Mouse (Mus musculus) kidney, adult 9 months (tissue): ENCODE data around the gene Babam2.
A peak's percentile ranks its signal among the peaks of the same experiment; 100 is the strongest.
"Not testable (repeated sequence)": the region's sequence is repeated elsewhere in the genome, so short reads cannot be mapped to it uniquely, and the experiment has no call there.

Source experiments
- DNase-seq: peaks from one replicate; pipeline ENCODE4 v3.0.0; 2022

Gene Babam2

GRCm38 (mm10) chr5:31840406-31840805 lies 142.9 kb downstream of the Babam2 start:
- no peak for DNase-seq

- DNase-seq: no peak
These were observed 147.4 kb downstream of the Babam2 start for GRCm38 (mm10) chr5:31844856-31845255.

- DNase-seq: no peak
These were observed 149.5 kb downstream of the Babam2 start for GRCm38 (mm10) chr5:31846971-31847370.

DNA sequence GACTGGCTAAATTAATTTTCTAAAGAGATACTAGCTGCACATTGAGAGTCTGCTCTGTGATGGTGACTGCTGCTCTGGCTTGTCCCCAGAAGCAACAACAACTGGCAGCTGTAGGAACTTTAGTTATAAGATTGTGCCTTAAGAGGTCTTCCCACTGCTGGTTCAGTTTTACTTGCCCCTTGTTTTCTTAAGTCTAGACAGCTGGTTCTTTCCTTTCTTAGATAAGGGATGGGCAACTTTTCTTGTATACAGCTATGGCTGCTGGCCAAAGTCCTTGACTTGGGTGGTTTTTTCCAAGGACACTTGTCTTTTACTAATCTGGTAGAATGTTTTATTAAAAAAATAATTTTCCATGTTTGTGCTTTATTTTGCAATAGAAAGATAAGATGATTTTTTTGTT lies 151.5 kb downstream of the Babam2 start:
- no peak for DNase-seq

DNA sequence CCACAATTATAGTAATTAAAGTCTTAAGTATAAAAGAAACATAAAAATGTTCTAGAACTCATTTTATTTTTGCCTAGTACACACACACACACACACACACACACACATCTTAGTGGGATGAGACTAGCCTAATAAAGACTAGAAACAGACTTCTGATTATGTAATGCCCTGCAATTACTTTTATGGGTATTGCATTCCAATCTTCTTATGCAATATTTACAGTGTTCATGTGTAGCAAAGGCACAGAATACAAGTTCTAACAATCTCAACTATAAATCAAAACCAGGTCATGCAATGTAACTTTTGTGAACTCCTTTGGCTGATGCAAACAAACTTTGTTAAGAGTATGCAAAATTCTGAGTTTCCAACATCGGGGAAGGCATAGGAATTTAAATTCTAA lies 155.3 kb downstream of the Babam2 start:
- DNase-seq: no peak

DNA sequence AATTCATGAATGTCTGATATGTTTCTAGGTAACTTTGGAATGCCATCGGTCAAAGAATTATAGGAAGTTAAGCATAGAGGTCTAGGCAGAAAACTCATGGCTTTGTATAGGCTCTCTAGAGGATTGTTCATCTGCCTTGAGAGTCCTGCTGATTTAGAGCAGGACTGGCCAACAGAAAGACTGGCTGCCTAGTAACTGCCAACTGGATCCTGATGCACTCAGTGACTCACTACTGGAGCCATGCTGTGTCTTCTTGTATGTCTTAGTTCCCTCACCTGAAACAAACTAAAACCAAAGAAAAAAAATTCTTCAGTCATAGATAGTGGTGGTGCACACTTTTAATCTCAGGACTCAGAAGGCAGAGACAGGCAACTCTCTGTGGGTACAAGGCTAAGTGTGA lies 156.3 kb downstream of the Babam2 start:
- DNase-seq: no peak

DNA sequence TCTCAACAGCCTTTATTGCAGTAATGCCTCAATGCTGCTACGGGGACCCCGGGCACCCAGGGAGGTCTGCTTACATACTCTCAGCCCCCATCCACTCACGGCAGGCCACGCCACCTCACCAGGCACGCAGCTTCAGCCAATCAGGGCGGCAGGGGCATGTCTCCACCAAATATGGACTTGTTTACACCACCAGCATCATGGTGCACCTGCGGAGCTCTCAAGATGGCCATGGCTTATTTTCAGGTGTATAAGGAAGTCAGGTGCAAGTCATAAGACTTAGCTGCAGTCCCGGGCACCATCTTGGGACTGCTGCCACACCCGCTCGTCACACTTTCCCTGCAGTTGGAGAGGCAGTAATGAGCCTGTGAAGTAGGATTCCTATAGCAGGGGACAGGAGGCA lies 161.4 kb downstream of the Babam2 start:
- not testable (repeated sequence) for DNase-seq

DNA sequence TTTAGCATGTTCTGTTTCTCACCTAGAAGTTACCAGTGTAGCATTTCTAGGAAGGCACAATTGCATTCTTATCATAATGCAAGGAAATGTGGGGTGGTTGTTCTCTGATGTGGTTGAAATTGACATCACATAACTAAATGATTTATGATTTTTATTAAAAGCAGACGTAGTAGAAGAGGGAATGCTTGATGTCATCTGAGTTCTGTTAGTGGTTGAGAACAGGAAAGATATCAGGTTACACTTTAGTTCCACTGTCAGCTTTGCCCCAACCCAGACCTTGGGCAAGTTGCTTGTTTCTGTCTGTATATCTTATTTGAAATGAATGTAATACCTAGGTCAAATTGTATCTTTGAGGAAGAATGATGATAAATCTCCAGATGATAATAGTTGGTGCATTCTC lies 162.9 kb downstream of the Babam2 start:
- DNase-seq: no peak

- no peak for DNase-seq
These were observed 163.5 kb downstream of the Babam2 start for GRCm38 (mm10) chr5:31860831-31861624.

GRCm38 (mm10) chr5:31862753-31863468 lies 165.4 kb downstream of the Babam2 start:
- DNase-seq: no peak

GRCm38 (mm10) chr5:31864095-31864494 lies 166.6 kb downstream of the Babam2 start:
- no peak for DNase-seq

DNA sequence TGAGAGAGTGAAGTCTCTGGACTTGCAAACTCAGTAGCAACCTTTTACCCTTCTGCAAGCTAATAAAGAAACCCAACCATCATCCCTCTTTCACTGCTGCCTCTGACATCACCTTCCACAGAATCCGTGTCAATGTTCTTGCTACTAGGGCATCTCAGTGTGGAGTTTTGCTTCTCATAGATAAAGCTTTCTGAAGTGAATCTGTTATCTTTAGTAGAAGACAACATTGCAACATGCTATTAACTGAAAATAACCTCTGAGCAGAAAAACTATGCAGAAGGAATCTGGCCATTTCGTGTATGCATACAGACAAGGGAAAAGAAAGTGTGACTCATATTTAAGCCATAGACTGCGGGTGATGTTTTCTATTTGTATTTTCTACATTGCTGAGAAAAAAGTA lies 168.6 kb downstream of the Babam2 start:
- DNase-seq: no peak

- peak; percentile 20 for DNase-seq
These were observed 173.5 kb downstream of the Babam2 start for GRCm38 (mm10) chr5:31870856-31871520.

GRCm38 (mm10) chr5:31873328-31873727 lies 175.8 kb downstream of the Babam2 start:
- DNase-seq: peak; percentile 50

- no peak for DNase-seq
These were observed 177.1 kb downstream of the Babam2 start for GRCm38 (mm10) chr5:31874543-31874942.

GRCm38 (mm10) chr5:31875443-31875842 lies 178.0 kb downstream of the Babam2 start:
- DNase-seq: no peak

DNA sequence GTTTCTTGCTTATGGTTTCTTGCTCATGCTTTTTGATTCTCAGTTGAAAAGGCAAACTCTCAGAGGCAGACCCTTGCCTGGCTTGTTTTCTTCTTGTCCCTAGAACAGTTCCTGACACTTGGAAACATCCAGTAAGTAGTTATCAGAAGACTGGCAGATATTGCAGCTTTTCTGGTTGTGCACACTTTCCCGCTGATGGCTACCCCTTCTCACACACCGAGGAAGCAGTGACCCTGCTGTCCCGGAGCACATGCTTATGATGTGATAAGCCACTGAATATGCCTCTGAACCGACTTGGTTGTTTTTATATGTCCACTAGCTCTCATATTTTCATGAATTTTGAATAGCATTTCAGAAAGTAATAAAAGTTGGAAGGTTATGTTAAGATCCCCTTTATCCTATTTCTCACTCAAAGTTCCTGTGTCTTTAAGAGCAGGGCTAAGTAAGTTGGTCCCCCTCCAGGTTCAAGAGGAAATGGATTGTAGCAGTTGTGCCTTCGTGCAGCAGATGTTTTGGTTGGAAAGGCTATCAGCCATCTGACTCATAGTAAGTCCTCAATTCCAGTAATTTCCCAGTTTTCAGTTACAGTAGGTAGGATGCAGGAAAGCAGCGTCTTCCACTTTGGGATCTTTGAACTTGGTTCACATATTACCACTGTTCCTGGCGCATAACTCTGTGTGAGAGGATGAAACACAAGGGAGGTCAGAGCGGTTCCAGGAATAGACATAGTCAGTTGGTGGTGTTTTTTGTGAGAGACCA lies 178.9 kb downstream of the Babam2 start:
- DNase-seq: peak; percentile 42

GRCm38 (mm10) chr5:31880457-31880856 lies 183.0 kb downstream of the Babam2 start:
- no peak for DNase-seq

DNA sequence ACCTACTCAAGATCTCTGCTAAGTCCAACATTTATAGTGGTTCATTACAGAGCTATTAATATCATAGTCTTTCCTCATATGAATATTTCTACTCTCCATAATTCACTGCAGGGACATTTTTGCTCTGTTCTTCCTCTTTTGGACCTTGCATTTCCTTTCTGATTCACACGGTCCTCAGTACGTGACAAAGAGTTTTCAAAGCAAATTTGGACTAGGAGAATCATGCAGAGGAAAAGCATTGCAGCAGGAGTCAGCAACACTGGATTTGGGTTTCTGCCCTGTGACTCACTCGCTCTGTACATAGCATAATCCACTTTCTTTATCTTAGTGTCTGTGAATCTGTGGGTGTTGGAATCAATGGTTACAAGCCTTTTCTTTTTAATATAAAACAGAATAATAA lies 184.8 kb downstream of the Babam2 start:
- DNase-seq: no peak

DNA sequence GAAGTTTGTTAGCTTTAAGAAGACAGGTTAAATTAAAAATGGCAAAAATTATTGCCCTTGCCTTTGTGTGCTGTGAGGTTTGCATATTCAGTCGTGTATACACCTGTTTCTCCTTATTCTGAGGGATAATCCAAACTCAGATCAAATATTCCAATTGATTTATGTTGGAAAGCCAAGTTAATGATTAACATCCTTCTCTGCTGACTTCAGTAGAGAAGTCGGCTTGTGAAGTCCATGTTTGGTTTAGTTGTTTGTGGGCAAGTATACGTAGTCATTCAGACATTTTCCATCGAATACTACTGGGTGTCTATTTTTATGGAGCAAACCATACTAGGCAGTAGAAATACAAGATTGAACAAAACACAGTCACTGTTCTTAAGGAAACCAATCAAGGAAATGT lies 187.5 kb downstream of the Babam2 start:
- DNase-seq: no peak

DNA sequence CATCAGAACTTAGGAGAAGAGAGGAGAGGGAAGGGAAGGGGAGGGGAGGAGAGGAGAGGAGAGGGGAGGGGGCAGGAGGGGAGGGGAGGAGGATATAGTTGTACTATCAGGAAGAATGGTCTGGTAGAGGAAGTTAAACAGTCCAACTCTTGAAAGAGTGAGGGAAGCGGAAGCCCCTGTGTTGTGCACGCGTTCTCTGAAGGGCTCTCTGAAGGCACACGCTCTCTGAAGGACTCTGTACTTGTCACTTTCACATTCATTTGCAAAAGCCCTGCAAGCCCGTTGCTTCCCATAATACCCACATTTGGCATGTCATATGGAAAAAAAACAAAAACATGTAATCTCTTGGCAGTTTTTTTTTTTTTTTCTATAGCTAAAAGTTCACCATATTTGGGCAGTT lies 190.1 kb downstream of the Babam2 start:
- no peak for DNase-seq

DNA sequence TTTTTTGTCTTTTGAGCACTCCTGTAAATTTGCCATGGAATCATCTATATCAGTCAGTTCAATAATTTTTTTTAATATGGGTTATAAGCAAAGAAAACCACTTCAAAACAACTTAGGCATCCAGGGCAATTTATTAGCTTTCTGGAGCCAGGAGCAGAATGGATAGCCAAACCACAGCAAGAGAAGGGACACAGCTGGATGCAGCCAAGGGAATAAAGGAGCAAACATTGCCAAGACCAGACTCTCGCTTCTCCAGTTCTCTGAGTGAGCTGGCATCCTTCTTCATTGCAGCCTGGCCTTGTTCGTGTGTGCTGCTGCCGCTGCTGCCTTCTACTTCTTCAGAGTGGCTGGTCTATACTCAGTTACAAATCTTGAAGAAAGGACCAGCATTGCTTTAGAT lies 190.9 kb downstream of the Babam2 start:
- no peak for DNase-seq

- DNase-seq: no peak
These were observed 195.1 kb downstream of the Babam2 start for GRCm38 (mm10) chr5:31892631-31893030.
